Mouse (Mus musculus): ENCODE measurements around the gene Xpa. TPM values are rescaled to one million over a fixed set of nuclear protein-coding genes. Genes with fewer than 3 reads are reported as not detected.

Gene Xpa
- 35.7 TPM for polyA plus RNA-seq (2017; shearing (Covaris generic))

DNA sequence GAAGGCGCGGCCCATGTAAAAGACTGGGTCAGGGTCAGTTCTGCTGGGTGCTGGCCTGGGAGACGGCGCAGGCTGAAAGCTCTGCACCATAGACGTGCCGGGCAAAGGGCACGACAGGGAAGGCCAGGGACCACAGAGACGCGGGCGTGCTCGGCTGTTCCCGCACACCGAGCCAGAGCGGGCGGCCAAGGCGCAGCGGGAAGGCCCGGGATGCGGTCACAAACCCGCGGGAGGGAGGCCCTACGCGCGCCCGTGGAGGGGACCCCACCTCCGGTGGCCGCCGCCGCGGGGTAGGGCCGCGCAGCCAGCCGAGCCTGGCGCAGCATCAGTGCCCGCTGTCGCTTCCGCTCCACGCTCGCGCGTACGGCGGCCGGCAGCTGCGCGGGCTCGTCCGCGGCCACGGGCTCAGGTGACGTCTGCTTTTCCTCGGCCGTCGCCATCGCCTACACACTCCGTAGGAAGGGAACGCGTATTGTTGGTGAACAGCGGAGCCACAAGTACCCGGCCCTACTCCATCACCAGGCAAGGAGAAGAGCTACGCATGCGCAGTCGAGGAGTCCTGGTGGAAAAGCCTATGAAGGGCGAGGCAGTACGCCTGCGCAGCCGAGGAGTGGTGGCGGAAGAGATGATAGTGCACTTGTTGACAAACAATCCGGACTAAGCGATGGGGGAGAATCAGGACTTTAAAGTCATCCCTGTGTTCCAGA lies at the start of gene Xpa:
Gene Xpa, minus strand, starts transcription at position 531 of the 707 bp plus-strand sequence.

DNA sequence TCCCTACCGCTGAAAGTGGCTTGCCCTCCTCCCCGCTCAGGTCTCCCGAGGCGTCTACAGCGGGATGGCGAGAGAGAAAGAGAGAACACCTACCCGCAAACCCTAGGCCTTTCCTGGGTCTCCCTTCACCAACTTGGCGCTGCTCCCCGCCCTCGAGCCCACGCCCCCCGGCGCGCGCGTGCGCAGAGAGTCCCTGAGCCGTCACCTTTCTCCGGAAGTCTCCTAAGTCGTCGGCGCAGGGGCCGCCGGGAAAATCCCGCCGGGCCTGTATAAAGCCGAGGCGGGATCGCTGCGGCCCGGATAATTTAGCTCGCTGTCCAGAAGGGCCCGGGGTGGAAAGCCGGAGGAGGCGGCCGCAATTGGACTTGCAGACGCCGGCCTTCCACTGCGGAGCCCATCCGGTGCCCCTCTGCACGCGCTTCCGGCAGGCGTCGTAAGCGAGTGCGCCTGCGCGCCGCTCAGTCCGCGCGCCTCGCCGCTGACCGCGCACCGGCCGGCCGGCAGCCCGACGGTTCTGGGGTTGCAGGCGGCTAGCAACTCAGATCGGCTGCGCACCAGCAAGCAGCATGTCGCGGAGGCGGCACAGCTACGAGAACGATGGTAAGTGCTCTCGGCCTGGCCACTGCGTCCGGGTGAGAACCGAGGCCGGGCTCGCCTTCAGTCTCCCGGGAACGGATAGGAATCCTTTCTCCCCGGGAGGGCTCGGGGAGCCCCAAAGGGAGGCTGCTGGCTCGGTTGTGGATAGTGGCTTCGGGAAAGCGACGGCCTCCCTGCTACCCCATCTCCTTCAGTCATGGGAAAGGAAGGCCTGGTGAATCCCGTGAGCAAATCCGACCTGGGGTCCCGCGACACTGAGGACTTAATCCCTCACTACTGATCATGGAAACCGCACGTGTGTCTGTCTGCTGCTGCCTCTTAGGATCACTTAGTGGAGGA lies 57.6 kb downstream of the Xpa start, which contains the start of the genes Ncbp1 and Tstd2:
Gene Ncbp1, plus strand, starts transcription at position 327 of the 936 bp plus-strand sequence.
Gene Tstd2, minus strand, starts transcription at position 408 of the 936 bp plus-strand sequence.

Other genes with a start within 250 kb of the Xpa start
- gene Tdrd7, start 231.0 kb downstream of the Xpa start, polyA plus RNA-seq (2017; shearing (Covaris generic)): 14.5 TPM
- gene Tmod1, start 157.4 kb downstream of the Xpa start, polyA plus RNA-seq (2017; shearing (Covaris generic)): not detected
- 59.9 TPM for gene Ncbp1, start 57.7 kb downstream of the Xpa start, polyA plus RNA-seq (2017; shearing (Covaris generic))
- gene Tstd2, start 57.6 kb downstream of the Xpa start, polyA plus RNA-seq (2017; shearing (Covaris generic)): 32.3 TPM
- 0.27 TPM for gene Foxe1, start 147.3 kb upstream of the Xpa start, polyA plus RNA-seq (2017; shearing (Covaris generic))
- gene Trmo, start 193.1 kb upstream of the Xpa start, polyA plus RNA-seq (2017; shearing (Covaris generic)): 23.5 TPM
- gene Hemgn, start 217.2 kb upstream of the Xpa start, polyA plus RNA-seq (2017; shearing (Covaris generic)): 0.22 TPM